Mouse (Mus musculus): ENCODE results near the gene Myo1c.

DNA sequence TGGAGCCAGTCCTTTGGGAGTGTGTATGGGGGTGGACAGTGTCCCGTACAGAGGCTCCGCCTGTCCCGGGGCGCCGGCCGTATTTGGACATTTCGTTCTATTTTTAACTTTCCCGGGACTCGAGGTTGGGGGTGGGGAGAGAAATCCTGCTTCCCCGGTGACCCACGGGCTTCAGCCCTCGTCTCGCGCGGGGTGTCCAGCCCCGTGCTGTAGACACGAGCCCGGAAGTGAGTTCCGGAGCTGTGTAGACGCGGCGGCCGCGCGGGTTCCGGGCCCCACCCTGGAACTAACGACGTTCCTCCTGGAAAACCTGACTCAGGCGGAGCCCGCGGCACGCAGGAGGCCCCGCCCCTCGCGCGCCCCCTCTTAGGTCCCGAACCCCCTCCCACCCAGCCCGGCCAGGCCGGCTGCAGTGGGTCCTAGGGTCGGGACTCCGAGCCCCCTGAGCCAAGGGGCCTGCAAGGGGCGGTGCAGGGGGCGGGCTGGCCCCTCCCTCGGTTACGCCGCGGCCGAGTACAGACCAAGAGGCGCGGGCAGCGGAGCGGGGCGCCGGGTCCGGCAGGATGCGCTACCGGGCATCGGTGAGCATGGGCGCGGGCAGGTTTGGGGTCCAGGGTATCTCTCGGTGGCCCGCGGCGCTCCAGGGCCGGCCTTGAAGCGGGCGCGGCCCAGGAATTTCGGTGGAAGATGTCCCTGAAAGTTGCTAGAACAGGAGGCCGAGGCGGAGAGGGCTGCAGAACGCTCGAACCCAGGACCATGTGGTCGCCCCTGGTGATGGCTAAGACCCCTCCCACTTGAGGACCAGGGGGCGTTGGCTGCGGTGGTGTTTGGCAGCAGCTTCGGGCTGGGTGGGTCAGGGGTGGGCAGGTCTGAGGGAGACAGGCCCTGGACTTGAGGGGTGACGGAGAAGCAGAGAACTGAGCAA, 5.6 kb downstream of the Myo1c start:
- TF ChIP-seq CTCF (conservative IDR thresholded peaks at IDR 0.05; ENCODE audit: low read length), result no peak
- no peak for TF ChIP-seq NANOG (IDR thresholded peaks at IDR 0.05; ENCODE audit: borderline replicate concordance, low read length)
- no peak for TF ChIP-seq POU5F1 (IDR thresholded peaks at IDR 0.05; ENCODE audit: borderline replicate concordance, low read length)
